Mouse (Mus musculus): ENCODE measurements around the gene Uck2.

Uck2 gene

GRCm38 (mm10) chr1:167285320-167285355 is at the start of gene Uck2:
Uck2 (minus strand) TSS chr1:167285320.
- DNase-seq: no peak

- no peak for DNase-seq
Measured at GRCm38 (mm10) chr1:167331106-167331505, 46.0 kb upstream of the Uck2 start.

- no peak for DNase-seq
Measured at GRCm38 (mm10) chr1:167328776-167329175, 43.7 kb upstream of the Uck2 start.

- no peak for DNase-seq
Measured at GRCm38 (mm10) chr1:167321691-167322090, 36.6 kb upstream of the Uck2 start.

- DNase-seq: no peak
Measured at GRCm38 (mm10) chr1:167313220-167313619, 28.1 kb upstream of the Uck2 start.

- DNase-seq: no peak
Measured at GRCm38 (mm10) chr1:167312367-167312766, 27.2 kb upstream of the Uck2 start.

- peak; percentile 99 for DNase-seq
Measured at GRCm38 (mm10) chr1:167308261-167309054, 23.3 kb upstream of the Uck2 start, which contains the start of gene Tmco1. Tmco1 (plus strand) TSS chr1:167308378.

GRCm38 (mm10) chr1:167307674-167308073 is 22.6 kb upstream of the Uck2 start:
- no peak for DNase-seq

- peak; percentile 58 for DNase-seq
Measured at GRCm38 (mm10) chr1:167306451-167307240, 21.5 kb upstream of the Uck2 start.

GRCm38 (mm10) chr1:167305501-167306137 is 20.5 kb upstream of the Uck2 start:
- no peak for DNase-seq

GRCm38 (mm10) chr1:167300122-167300521 is 15.0 kb upstream of the Uck2 start:
- no peak for DNase-seq

- DNase-seq: no peak
Measured at GRCm38 (mm10) chr1:167295679-167296402, 10.7 kb upstream of the Uck2 start.

GRCm38 (mm10) chr1:167292447-167292846 is 7.3 kb upstream of the Uck2 start:
- DNase-seq: peak; percentile 83

GRCm38 (mm10) chr1:167291610-167292009 is 6.5 kb upstream of the Uck2 start:
- no peak for DNase-seq

- DNase-seq: no peak
Measured at GRCm38 (mm10) chr1:167290263-167290592, 5.1 kb upstream of the Uck2 start.

GRCm38 (mm10) chr1:167289567-167290262 is 4.6 kb upstream of the Uck2 start:
- peak; percentile 37 for DNase-seq

- DNase-seq: no peak
Measured at GRCm38 (mm10) chr1:167288665-167289538, 3.8 kb upstream of the Uck2 start.

- DNase-seq: no peak
Measured at GRCm38 (mm10) chr1:167287156-167287555, 2.0 kb upstream of the Uck2 start.

GRCm38 (mm10) chr1:167285356-167285755 is 236 bp upstream of the Uck2 start:
- no peak for DNase-seq

GRCm38 (mm10) chr1:167284837-167285319 is 242 bp downstream of the Uck2 start:
- DNase-seq: peak; percentile 89

- peak; percentile 76 for DNase-seq
Measured at GRCm38 (mm10) chr1:167284258-167284836, 773 bp downstream of the Uck2 start.
